Mouse (Mus musculus) ES-E14 (cell line): ENCODE results near the gene Col4a2. TPM values are rescaled to one million over a fixed set of nuclear protein-coding genes. Genes with fewer than 3 reads are reported as not detected.

ENCODE experiments used
- DNase-seq: peaks from one replicate; pipeline ENCODE4 v3.0.0-alpha.2; 2013; ENCODE audit warnings: low read depth, low spot score
- H3K27ac ChIP-seq: 2 replicates; pipeline ENCODE4 v1.5.1; 2012; ENCODE audit warnings: low read depth, mild to moderate bottlenecking, low read length, moderate library complexity, mixed read lengths; ENCODE audit not compliant: poor library complexity, insufficient read depth, severe bottlenecking
- H3K36me3 ChIP-seq: 2 replicates; pipeline ENCODE4 v1.6.1; 2012; ENCODE audit warnings: mild to moderate bottlenecking, low read length, moderate library complexity, mixed read lengths; ENCODE audit not compliant: control insufficient read depth, poor library complexity, insufficient read depth, severe bottlenecking
- H3K4me1 ChIP-seq, 2 experiments: fragments of 150-350 bp in 1 of 2; sonication (generic) in 1 of 2; 2 replicates each; pipeline ENCODE4 v1.6.1; 2012; ENCODE audit warnings: low read length in 2 of 2, mild to moderate bottlenecking in 1 of 2, mixed read lengths in 1 of 2; ENCODE audit not compliant: control insufficient read depth in 2 of 2, insufficient read depth in 2 of 2, poor library complexity in 1 of 2
- H3K4me3 ChIP-seq, 2 experiments: fragments of 150-350 bp in 1 of 2; sonication (generic) in 1 of 2; 2 replicates each; pipeline ENCODE4 v1.5.1; 2012; ENCODE audit warnings: low read length in 2 of 2, low read depth in 1 of 2, mild to moderate bottlenecking in 1 of 2, mixed read lengths in 1 of 2; ENCODE audit not compliant: insufficient read depth in 1 of 2, poor library complexity in 1 of 2, severe bottlenecking in 1 of 2
- H3K9ac ChIP-seq: 2 replicates; pipeline ENCODE4 v1.6.1; 2012; ENCODE audit warnings: low read depth, mild to moderate bottlenecking, low read length, mixed read lengths; ENCODE audit not compliant: poor library complexity, insufficient read depth, severe bottlenecking
- H3K9me3 ChIP-seq: fragments of 150-350 bp; sonication (generic); 2 replicates; pipeline ENCODE4 v1.6.1; 2012; ENCODE audit warnings: low read depth, mild to moderate bottlenecking, low read length; ENCODE audit not compliant: control insufficient read depth, insufficient read depth
- CHD2 ChIP-seq: IDR thresholded peaks from 2 replicates; pipeline ENCODE4 v1.6.1; 2014; ENCODE audit warnings: mild to moderate bottlenecking, low read depth, low read length, inconsistent platforms
- HCFC1 ChIP-seq: IDR thresholded peaks from 2 replicates; pipeline ENCODE4 v1.6.1; 2012; ENCODE audit warnings: low read length, inconsistent platforms, borderline replicate concordance; ENCODE audit not compliant: insufficient read depth
- MAFK ChIP-seq: IDR thresholded peaks from 2 replicates; pipeline ENCODE4 v1.6.1; 2014; ENCODE audit warnings: mild to moderate bottlenecking, low read depth, low read length, inconsistent platforms; ENCODE audit not compliant: insufficient read depth
- ZC3H11A ChIP-seq: IDR thresholded peaks from 2 replicates; pipeline ENCODE4 v1.6.1; 2012; ENCODE audit warnings: low read depth, mild to moderate bottlenecking, inconsistent platforms, low read length, borderline replicate concordance
- ZNF384 ChIP-seq: IDR thresholded peaks from 2 replicates; pipeline ENCODE4 v1.6.1; 2012; ENCODE audit warnings: low read depth, low read length, inconsistent platforms
- in situ Hi-C, 2 experiments: fragments of 600-800 bp; cut with MboI; formaldehyde crosslinking; loops; one replicate each; pipeline ENCODE4 v1.15.1; 2025; ENCODE audit warnings: low sequenced_read_pairs in 2 of 2, inconsistent platforms in 1 of 2; ENCODE audit not compliant: unreplicated experiment in 2 of 2
- total RNA-seq: library from RNA; depleted of rRNA; stranded (reverse); fragments of 300-350 nt; gene quantifications from 2 replicates; pipeline ENCODE4 v1.2.3, GENCODE M21; 2012

Gene Col4a2
- total RNA-seq, 1 experiment, result 102 TPM

DNA sequence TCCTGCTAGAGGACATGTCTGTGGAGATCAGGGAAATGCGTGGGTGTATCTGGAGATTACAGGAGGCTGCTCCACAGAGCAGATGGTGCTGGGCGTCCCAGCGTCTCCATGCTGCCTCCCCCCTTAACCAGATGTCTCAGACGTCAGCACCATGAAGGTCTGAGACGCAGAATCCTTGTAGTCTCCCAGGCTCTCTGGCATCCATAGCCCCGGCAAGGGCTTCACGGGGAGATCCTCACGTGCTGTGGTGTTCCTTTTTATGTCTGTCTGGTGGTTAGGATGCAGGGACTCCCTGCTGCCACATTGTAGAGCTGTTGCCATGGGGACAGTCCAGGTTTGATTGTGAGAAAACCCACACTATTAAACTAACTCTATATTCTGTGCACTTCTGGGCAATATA lies 101.7 kb downstream of the Col4a2 start:
- DNase-seq, result no peak
- H3K27ac ChIP-seq, result no peak overlapping the region
- TF ChIP-seq ZC3H11A, result no peak
- no peak for TF ChIP-seq ZNF384
- TF ChIP-seq CHD2, result no peak
- TF ChIP-seq MAFK, result no peak
- TF ChIP-seq HCFC1, result no peak
- in situ Hi-C loops, result no loop called here
- H3K9ac ChIP-seq, result no peak overlapping the region
- no peak overlapping the region for H3K4me3 ChIP-seq
- no peaks in the 10 kb centered on the region for H3K4me1 ChIP-seq
- no peaks in the 10 kb centered on the region for H3K36me3 ChIP-seq
- H3K9me3 ChIP-seq, result no peaks in the 10 kb centered on the region

DNA sequence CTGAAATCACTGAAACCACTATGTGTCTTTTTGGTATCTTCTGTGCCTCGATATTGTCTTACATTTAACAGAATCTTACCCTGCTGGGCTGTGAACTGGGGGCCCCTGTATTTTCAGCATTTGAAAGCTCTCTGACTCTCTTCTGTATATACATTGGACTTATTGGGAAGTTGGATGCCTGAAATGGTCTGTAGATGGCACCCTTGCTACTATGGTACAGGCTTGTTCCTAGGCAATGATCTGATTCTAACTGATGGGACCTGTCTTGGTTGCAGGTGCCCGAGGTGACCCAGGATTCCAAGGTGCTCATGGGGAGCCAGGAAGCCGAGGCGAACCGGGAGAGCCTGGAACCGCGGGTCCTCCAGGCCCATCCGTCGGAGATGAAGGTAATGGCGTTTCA lies 102.5 kb downstream of the Col4a2 start:
- DNase-seq, result no peak
- Histone ChIP-seq H3K36me3 (no peaks in the 10 kb centered on the region), H3K9me3 (no peaks in the 10 kb centered on the region), H3K9ac (no peak overlapping the region), H3K4me1 (no peaks in the 10 kb centered on the region), H3K4me3 (no peak overlapping the region), H3K27ac (no peak overlapping the region)
- TF ChIP-seq HCFC1, result no peak
- TF ChIP-seq MAFK, result no peak
- TF ChIP-seq CHD2, result no peak
- no peak for TF ChIP-seq ZNF384
- no peak for TF ChIP-seq ZC3H11A
- in situ Hi-C loops, result no loop called here

DNA sequence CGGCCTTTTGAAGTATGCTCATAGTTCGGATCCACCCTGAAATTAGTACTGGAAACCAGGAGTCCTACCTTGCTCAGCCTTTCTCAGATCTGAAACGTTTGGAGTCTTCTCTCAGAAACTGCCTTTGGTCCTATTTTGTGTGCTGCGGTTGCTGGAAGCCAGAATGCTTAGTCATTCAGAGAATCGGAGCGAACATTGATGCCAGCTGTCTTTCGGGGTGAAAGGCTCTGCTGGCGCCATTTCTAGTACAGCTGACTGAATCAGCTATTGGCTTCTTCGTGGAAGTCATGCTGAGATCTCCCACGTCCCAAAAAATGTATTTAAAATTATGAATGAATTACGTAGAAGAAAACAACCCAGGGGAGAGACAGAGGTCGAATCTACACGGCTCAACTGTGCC lies 105.2 kb downstream of the Col4a2 start:
- no peak for DNase-seq
- Histone ChIP-seq H3K9me3 (no peaks in the 10 kb centered on the region), H3K36me3 (no peaks in the 10 kb centered on the region), H3K4me3 (no peak overlapping the region), H3K27ac (no peak overlapping the region), H3K9ac (no peak overlapping the region), H3K4me1 (no peaks in the 10 kb centered on the region)
- in situ Hi-C loops, result no loop called here
- TF ChIP-seq CHD2 (no peak), ZC3H11A (no peak), HCFC1 (no peak), MAFK (no peak), ZNF384 (no peak)

GRCm38 (mm10) chr8:11419232-11419631 lies 106.6 kb downstream of the Col4a2 start:
- TF ChIP-seq MAFK (no peak), ZNF384 (no peak), CHD2 (no peak), ZC3H11A (no peak), HCFC1 (no peak)
- no peak overlapping the region for H3K27ac ChIP-seq
- H3K36me3 ChIP-seq, result no peaks in the 10 kb centered on the region

GRCm38 (mm10) chr8:11419645-11420044 lies 107.0 kb downstream of the Col4a2 start:
- Histone ChIP-seq H3K9me3 (no peaks in the 10 kb centered on the region), H3K36me3 (no peaks in the 10 kb centered on the region), H3K9ac (no peak overlapping the region), H3K27ac (no peak overlapping the region), H3K4me3 (no peak overlapping the region), H3K4me1 (no peaks in the 10 kb centered on the region)
- no peak for TF ChIP-seq CHD2
- TF ChIP-seq ZC3H11A, result peak; percentile 67; the same call in 1 of the 2 replicates
- in situ Hi-C loops, result no loop called here
- peak; percentile 39 for DNase-seq

More at GRCm38 (mm10) chr8:11419232-11419631, 106.6 kb downstream of the Col4a2 start:
- in situ Hi-C loops, result no loop called here
- Histone ChIP-seq H3K9me3 (no peaks in the 10 kb centered on the region), H3K4me3 (no peak overlapping the region), H3K9ac (no peak overlapping the region), H3K4me1 (no peaks in the 10 kb centered on the region)
- no peak for DNase-seq
